Mouse (Mus musculus) kidney, embryonic 15.5 days (tissue): ENCODE results near the gene Homer3. TPM values are rescaled to one million over a fixed set of nuclear protein-coding genes. Genes with fewer than 3 reads are reported as not detected.
A peak's percentile ranks its signal among the peaks of the same experiment; 100 is the strongest.

Experiments used
- ATAC-seq: fragments of 200-750 bp; cut with Nextera tagmentation; replicated peaks from 2 replicates; pipeline ENCODE4 v1.8.0; 2017; ENCODE audit warnings: moderate TSS enrichment; ENCODE audit not compliant: low FRiP score
- H3K27ac ChIP-seq: fragments of 300-500 bp; sonication (generic); 2 replicates; pipeline ENCODE4 v1.5.1; 2015; ENCODE audit warnings: mild to moderate bottlenecking, inconsistent platforms
- H3K27me3 ChIP-seq: fragments of 300-500 bp; sonication (generic); 2 replicates; pipeline ENCODE4 v1.6.1; 2015; ENCODE audit warnings: inconsistent platforms
- H3K36me3 ChIP-seq: fragments of 300-500 bp; sonication (generic); 2 replicates; pipeline ENCODE4 v1.6.1; 2015; ENCODE audit warnings: inconsistent platforms
- H3K4me1 ChIP-seq: fragments of 300-500 bp; sonication (generic); 2 replicates; pipeline ENCODE4 v1.6.1; 2015; ENCODE audit warnings: inconsistent platforms
- H3K4me2 ChIP-seq: fragments of 300-500 bp; sonication (generic); 2 replicates; pipeline ENCODE4 v1.6.1; 2015; ENCODE audit warnings: moderate library complexity, mild to moderate bottlenecking, inconsistent platforms
- H3K4me3 ChIP-seq: fragments of 300-500 bp; sonication (generic); replicated peaks from 2 replicates; pipeline ENCODE4 v1.5.1; 2015; ENCODE audit warnings: mild to moderate bottlenecking, inconsistent platforms
- H3K9ac ChIP-seq: fragments of 300-500 bp; sonication (generic); 2 replicates; pipeline ENCODE4 v1.6.1; 2015; ENCODE audit warnings: mild to moderate bottlenecking, inconsistent platforms
- H3K9me3 ChIP-seq: fragments of 300-500 bp; sonication (generic); replicated peaks from 2 replicates; pipeline ENCODE4 v1.6.1; 2016; ENCODE audit warnings: inconsistent platforms
- WGBS: fragments of 180-500 bp; shearing (Covaris S2); methylation state at CpG from one replicate; pipeline ENCODE4 v1.1.7; 2015; ENCODE audit warnings: mixed read lengths; 5-methylcytosine and 5-hydroxymethylcytosine counted together
- polyA plus RNA-seq: library from polyadenylated mRNA; unstranded; fragments of >200 nt; fragmentation: Nextera tagmentation; extraction: Ambion mirVana; gene quantifications from 2 replicates; pipeline ENCODE4 v1.2.1, GENCODE M21; 2015

Gene Homer3
- polyA plus RNA-seq, 1 experiment from 2014 or later = 79.9 TPM

- Histone ChIP-seq H3K27me3 (peaks cover 13% of the 10 kb centered on the region), H3K27ac (no peak overlapping the region), H3K9ac (no peak overlapping the region), H3K4me1 (peaks cover 27% of the 10 kb centered on the region), H3K4me3 (no peak overlapping the region), H3K9me3 (no peaks in the 10 kb centered on the region), H3K36me3 (peaks cover 17% of the 10 kb centered on the region), H3K4me2 (no peak overlapping the region)
- WGBS = 94% methylated on average over 6 of the region's 6 CpGs
- no peak for ATAC-seq
These were observed 44.9 kb downstream of the Homer3 start for GRCm38 (mm10) chr8:70327512-70327911.

DNA sequence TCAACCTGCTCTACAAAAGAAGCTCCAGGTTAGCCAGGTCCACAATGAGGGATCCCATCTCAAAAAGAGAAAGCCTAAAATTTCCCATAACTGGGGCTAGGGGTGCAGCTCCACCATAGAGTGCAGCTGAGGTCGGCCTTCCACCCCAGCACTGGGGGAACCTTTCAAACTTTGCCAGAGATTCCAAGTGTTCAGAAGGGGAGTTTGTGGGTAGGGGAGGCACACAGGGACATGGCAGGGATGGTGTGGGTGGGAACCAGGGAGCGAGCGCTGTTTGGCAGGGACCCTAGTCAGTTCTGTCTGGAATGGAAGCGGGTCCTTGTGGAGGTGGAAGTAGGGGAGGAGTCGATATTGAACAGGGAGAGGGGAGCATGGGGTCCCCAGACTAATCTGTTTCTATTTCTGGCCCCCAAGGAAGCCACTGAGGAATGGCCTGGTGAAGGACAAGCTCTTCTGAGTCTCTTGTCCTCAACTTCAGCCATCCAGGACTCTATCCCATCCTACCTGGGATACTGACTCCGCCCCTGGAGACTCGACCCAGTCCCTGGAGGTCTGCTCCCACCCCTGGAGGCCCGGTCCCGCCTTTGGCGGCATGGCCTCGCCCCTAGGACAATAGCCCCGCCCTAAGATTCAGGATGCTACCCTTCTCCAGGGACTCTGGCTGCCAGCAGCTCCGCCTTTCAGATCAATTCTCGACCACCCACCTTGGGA lies 46.7 kb downstream of the Homer3 start, which contains the start of gene Gdf1:
Gene Gdf1, plus strand, starts transcription at position 694 of the 711 bp plus-strand sequence.
- H3K4me2 ChIP-seq = peak within 1 kb of the TSS; percentile 60
- peak; percentile 14; the same call in 1 of the 2 replicates for ATAC-seq
- H3K36me3 ChIP-seq = peaks cover 34% of the 10 kb centered on the region
- H3K4me3 ChIP-seq = peak within 1 kb of the TSS; percentile 32
- no peaks in the 10 kb centered on the region for H3K9me3 ChIP-seq
- WGBS = 27% methylated on average over 14 of the region's 14 CpGs
- peak within 1 kb of the TSS; percentile 12; the same call in 1 of the 2 replicates for H3K9ac ChIP-seq
- peaks cover 13% of the 10 kb centered on the region for H3K27me3 ChIP-seq
- peaks cover 27% of the 10 kb centered on the region for H3K4me1 ChIP-seq
- H3K27ac ChIP-seq = peak within 1 kb of the TSS; percentile 14; the same call in 1 of the 2 replicates

- H3K4me3 ChIP-seq = peak overlapping the region; percentile 32
- WGBS = 7% methylated on average over 45 of the region's 45 CpGs
- peaks cover 13% of the 10 kb centered on the region for H3K27me3 ChIP-seq
- peaks cover 43% of the 10 kb centered on the region for H3K36me3 ChIP-seq
- peak overlapping the region; percentile 60 for H3K4me2 ChIP-seq
- peaks cover 27% of the 10 kb centered on the region for H3K4me1 ChIP-seq
- H3K9ac ChIP-seq = peak overlapping the region; percentile 12; the same call in 1 of the 2 replicates
- H3K9me3 ChIP-seq = no peaks in the 10 kb centered on the region
- peak overlapping the region; percentile 14; the same call in 1 of the 2 replicates for H3K27ac ChIP-seq
- peak; percentile 31 for ATAC-seq
These were observed 47.5 kb downstream of the Homer3 start for GRCm38 (mm10) chr8:70329835-70330740.

GRCm38 (mm10) chr8:70330741-70331364 lies 48.2 kb downstream of the Homer3 start:
- Histone ChIP-seq H3K4me3 (peak overlapping the region; percentile 32), H3K9me3 (no peaks in the 10 kb centered on the region), H3K4me1 (peaks cover 27% of the 10 kb centered on the region), H3K27me3 (peaks cover 13% of the 10 kb centered on the region), H3K36me3 (peaks cover 50% of the 10 kb centered on the region), H3K4me2 (peak overlapping the region; percentile 60), H3K9ac (peak overlapping the region; percentile 12; the same call in 1 of the 2 replicates), H3K27ac (peak overlapping the region; percentile 14; the same call in 1 of the 2 replicates)
- peak; percentile 85 for ATAC-seq
- 29% methylated on average over 53 of the region's 53 CpGs for WGBS

DNA sequence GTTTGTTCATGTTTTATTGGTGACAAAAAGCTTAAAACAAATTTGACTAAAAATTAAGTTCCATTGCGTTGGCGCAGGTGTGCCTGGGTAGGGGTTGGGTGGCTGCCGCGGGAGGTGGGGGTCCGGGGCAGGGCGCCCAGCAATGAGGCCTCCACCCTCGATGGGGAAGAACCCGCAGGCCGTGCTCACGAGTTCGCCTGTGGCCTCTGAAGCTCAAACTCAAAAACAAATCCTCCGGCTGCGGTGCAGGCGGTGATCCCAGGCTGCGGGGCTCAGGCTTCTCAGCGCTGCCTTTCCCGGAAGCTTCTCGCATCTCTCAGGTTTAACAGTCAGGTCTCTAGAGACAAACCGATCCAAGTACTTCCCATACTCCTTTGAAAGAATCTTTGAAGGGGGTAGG lies 48.9 kb downstream of the Homer3 start:
- no peak for ATAC-seq
- WGBS = 76% methylated on average over 19 of the region's 19 CpGs
- Histone ChIP-seq H3K36me3 (peaks cover 57% of the 10 kb centered on the region), H3K27ac (no peak overlapping the region), H3K9ac (no peak overlapping the region), H3K9me3 (no peaks in the 10 kb centered on the region), H3K4me2 (no peak overlapping the region), H3K27me3 (peaks cover 13% of the 10 kb centered on the region), H3K4me3 (no peak overlapping the region), H3K4me1 (peaks cover 27% of the 10 kb centered on the region)

DNA sequence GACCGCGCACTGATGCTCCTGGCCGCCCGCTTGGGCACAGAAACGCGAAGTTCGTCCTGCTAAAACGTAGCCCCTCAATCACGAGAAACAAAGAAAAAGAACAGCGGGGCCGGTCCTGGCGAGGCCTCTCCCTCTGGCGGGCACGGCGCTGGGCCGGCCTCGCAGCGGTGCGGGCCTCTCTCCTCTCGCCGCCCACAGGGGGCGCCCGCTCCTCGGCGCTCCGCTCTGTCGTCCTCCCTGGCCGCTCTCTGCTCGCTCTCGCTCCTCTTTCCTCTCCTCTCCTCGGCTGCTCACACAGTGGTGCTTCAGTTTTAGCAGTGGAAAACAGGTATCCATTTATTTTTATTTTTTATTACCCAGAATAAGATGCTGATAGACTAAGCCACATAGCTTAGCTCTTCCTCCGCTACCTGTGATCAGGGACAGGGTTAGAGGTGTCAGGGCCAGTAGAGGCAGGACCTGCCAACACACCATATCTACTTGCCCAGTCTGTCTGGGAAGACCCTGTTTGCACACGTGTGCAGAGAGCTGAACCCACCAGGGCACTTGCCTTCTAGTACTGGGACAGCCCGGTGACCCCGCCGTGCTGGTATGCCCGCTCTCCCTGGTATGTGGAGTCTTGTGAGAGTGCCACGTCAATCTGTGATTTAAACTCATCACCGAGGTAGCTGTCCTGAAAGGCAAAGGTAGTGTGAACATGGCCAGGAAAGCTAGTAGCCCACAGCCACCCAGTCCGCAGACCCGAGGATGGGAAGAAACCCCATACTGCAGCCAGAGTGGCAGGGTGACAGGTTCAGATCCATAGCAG lies 49.6 kb downstream of the Homer3 start:
- Histone ChIP-seq H3K9ac (no peak overlapping the region), H3K9me3 (no peaks in the 10 kb centered on the region)
- WGBS = 27% methylated on average over 41 of the region's 41 CpGs

DNA sequence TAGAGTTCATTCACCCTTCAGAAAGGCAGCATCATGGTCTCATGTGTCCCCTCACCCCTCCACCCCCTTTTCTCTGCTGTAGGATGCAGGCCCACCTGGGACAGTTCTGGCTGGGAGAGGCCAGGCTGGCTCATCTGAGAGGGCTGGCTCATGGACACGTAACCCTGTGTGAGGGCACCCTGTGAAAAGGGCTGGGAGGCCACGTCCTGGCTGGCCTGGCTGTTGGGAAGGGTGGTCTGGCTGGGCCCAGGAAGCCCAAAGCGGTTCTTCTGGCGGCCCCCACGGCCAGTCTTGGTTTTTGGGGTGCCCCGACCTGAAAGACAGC lies 50.2 kb downstream of the Homer3 start:
- Histone ChIP-seq H3K4me3 (no peak overlapping the region), H3K4me1 (peaks cover 27% of the 10 kb centered on the region), H3K4me2 (no peak overlapping the region), H3K9ac (no peak overlapping the region), H3K36me3 (peaks cover 70% of the 10 kb centered on the region), H3K9me3 (no peaks in the 10 kb centered on the region), H3K27me3 (peaks cover 13% of the 10 kb centered on the region), H3K27ac (no peak overlapping the region)
- WGBS = 97% methylated on average over 6 of the region's 6 CpGs
- no peak for ATAC-seq

More for the DNA sequence above, 49.6 kb downstream of the Homer3 start:
- ATAC-seq = peak; percentile 74
- no peak overlapping the region for H3K4me3 ChIP-seq
- H3K27me3 ChIP-seq = peaks cover 13% of the 10 kb centered on the region
- peaks cover 64% of the 10 kb centered on the region for H3K36me3 ChIP-seq
- peak overlapping the region; percentile 62; the same call in 1 of the 2 replicates for H3K27ac ChIP-seq
- H3K4me2 ChIP-seq = 0 out of 2 replicates have a peak overlapping the region, but pooled peaks have one; percentile 23
- peaks cover 27% of the 10 kb centered on the region for H3K4me1 ChIP-seq

DNA sequence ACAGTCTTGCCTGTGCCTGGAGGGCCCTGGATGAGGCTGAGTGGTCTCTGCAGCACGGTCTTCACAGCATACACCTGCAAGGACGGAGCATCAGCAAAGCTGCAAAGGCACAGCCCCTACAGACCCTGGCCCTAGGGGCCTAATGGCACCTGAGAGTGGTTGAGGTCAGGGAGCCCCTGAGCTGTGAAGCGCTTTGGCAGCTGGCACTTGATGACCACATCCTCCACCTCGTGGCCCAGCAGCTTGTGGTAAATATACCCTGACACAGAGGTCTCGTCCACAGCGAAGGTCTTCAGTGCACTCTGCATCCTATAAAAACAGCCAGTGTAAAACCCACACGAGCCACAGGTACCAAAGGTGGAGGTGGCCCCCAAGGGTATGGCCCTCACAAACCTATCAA lies 56.3 kb downstream of the Homer3 start:
- no peaks in the 10 kb centered on the region for H3K9me3 ChIP-seq
- H3K27me3 ChIP-seq = no peaks in the 10 kb centered on the region
- H3K36me3 ChIP-seq = peaks cover 100% of the 10 kb centered on the region
- no peak overlapping the region for H3K27ac ChIP-seq
- 89% methylated on average over 7 of the region's 7 CpGs for WGBS
- no peak overlapping the region for H3K9ac ChIP-seq
- H3K4me3 ChIP-seq = no peak overlapping the region
- no peak for ATAC-seq
- no peak overlapping the region for H3K4me2 ChIP-seq
- no peaks in the 10 kb centered on the region for H3K4me1 ChIP-seq

GRCm38 (mm10) chr8:70340659-70341058 lies 58.0 kb downstream of the Homer3 start:
- 91% methylated on average over 7 of the region's 7 CpGs for WGBS
- no peak overlapping the region for H3K9ac ChIP-seq

DNA sequence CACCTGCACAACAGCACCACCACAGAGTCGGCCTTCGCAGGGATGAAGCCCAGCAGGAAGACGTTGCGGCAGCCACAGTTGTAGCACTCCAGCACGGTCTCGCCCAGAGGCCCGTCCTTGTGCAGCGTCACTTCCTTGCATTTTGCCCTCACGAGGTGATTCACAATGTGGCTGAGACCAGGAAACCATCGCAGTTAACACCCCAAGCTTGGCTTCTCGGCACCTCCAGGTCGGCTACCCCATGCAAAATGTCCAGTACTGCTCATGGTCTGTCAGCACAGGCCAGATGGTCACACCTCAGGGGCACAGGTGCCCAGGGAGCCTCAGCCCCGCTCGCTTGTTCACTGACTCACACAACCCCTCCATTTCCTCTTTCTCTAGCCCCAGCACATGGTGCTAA lies 59.4 kb downstream of the Homer3 start:
- no peak overlapping the region for H3K4me2 ChIP-seq
- H3K9me3 ChIP-seq = no peaks in the 10 kb centered on the region
- H3K4me3 ChIP-seq = no peak overlapping the region
- H3K9ac ChIP-seq = no peak overlapping the region
- ATAC-seq = no peak
- peaks cover 91% of the 10 kb centered on the region for H3K36me3 ChIP-seq
- H3K27me3 ChIP-seq = no peaks in the 10 kb centered on the region
- no peak overlapping the region for H3K27ac ChIP-seq
- peaks cover 3% of the 10 kb centered on the region; the same call in 1 of the 2 replicates for H3K4me1 ChIP-seq
- WGBS = 87% methylated on average over 14 of the region's 14 CpGs

More at GRCm38 (mm10) chr8:70340659-70341058, 58.0 kb downstream of the Homer3 start:
- Histone ChIP-seq H3K27me3 (no peaks in the 10 kb centered on the region), H3K4me1 (no peaks in the 10 kb centered on the region), H3K4me2 (no peak overlapping the region), H3K36me3 (peaks cover 94% of the 10 kb centered on the region), H3K4me3 (no peak overlapping the region), H3K9me3 (no peaks in the 10 kb centered on the region), H3K27ac (no peak overlapping the region)
- no peak for ATAC-seq

- 65% methylated on average over 7 of the region's 7 CpGs for WGBS
- no peak overlapping the region for H3K4me2 ChIP-seq
- H3K9ac ChIP-seq = no peak overlapping the region
- H3K4me1 ChIP-seq = peaks cover 6% of the 10 kb centered on the region
- no peak overlapping the region for H3K4me3 ChIP-seq
- H3K27ac ChIP-seq = no peak overlapping the region
- H3K36me3 ChIP-seq = peaks cover 83% of the 10 kb centered on the region
- H3K9me3 ChIP-seq = no peaks in the 10 kb centered on the region
- H3K27me3 ChIP-seq = no peaks in the 10 kb centered on the region
- ATAC-seq = no peak
These were observed 60.4 kb downstream of the Homer3 start for GRCm38 (mm10) chr8:70343076-70343475.
